Mouse (Mus musculus): ENCODE data around the gene Hist2h2aa2. TPM values are rescaled to one million over a fixed set of nuclear protein-coding genes. Genes with fewer than 3 reads are reported as not detected.
A peak's percentile ranks its signal among the peaks of the same experiment; 100 is the strongest.
"Not testable (repeated sequence)": the region's sequence is repeated elsewhere in the genome, so short reads cannot be mapped to it uniquely, and the experiment has no call there.

The Hist2h2aa2 gene
- 50.0 and 66.0 TPM in 2 replicates for polyA plus RNA-seq (2016; fragmentation: Nextera tagmentation; extraction: Ambion mirVana)

DNA sequence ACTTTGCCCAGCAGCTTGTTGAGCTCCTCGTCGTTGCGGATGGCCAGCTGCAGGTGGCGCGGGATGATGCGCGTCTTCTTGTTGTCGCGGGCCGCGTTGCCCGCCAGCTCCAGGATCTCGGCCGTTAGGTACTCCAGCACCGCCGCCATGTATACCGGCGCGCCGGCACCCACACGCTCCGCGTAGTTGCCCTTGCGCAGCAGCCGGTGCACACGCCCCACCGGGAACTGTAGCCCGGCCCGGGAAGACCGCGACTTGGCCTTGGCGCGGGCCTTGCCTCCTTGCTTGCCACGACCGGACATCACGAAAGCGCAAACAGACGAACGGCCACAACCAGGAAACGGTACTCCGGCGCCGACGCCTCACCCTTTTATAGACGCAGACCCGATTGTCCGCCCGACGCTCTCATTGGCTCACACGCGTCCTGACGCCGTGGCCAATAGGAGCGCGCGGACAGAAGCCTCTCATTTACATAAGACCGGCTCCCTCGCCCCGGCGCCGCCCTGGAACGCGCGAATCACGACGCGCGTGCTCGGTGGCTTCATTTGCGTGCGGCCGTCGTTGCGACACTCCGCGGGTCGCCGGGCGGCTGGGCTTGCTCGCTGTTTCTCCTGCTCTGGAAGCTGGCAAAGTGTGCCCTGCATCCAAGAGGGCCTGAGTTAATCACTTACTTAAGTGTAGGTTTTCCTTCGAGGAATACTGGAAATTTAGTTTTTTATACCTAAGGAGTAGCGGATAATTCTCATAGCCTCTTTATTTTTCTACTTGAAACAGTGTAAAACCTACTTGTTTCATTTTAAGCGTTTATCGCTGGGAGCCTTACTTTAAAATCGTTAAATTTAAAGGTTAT, at the start of gene Hist2h2aa2:
Hist2h2aa2 (minus strand) TSS at position 328 of the 850 bp plus-strand sequence.
- peak within 1 kb of the TSS; percentile 33 for H3K4me3 ChIP-seq (replicated peaks)
- H3K4me2 ChIP-seq, result peak within 1 kb of the TSS; percentile 44
- H3K27ac ChIP-seq, result peak within 1 kb of the TSS; percentile 91
- not testable (repeated sequence) for H3K9me3 ChIP-seq, H3K27me3 ChIP-seq, H3K36me3 ChIP-seq
- H3K4me1 ChIP-seq (replicated peaks), result peaks cover 43% of the 10 kb centered on the region
- peak; percentile 85 for ATAC-seq (ENCODE audit: insufficient number of reproducible peaks, insufficient read depth, low FRiP score, low TSS enrichment, low read depth)
- H3K9ac ChIP-seq (replicated peaks), result peak within 1 kb of the TSS; percentile 44; the same call in 1 of the 2 replicates
- WGBS, result 4% methylated on average over 43 of the region's 85 CpGs

- Histone ChIP-seq H3K4me1 (replicated peaks) (no peaks in the 10 kb centered on the region), H3K9ac (replicated peaks) (no peak overlapping the region), H3K36me3 (no peaks in the 10 kb centered on the region), H3K4me2 (no peak overlapping the region), H3K27ac (no peak overlapping the region), H3K4me3 (replicated peaks) (no peak overlapping the region), H3K9me3 (no peaks in the 10 kb centered on the region), H3K27me3 (peaks cover 11% of the 10 kb centered on the region)
- WGBS, result 63% methylated on average over 3 of the region's 3 CpGs
- ATAC-seq (ENCODE audit: insufficient number of reproducible peaks, insufficient read depth, low FRiP score, low TSS enrichment, low read depth), result no peak
Observed at GRCm38 (mm10) chr3:96289201-96289600, 49.1 kb upstream of the Hist2h2aa2 start.

DNA sequence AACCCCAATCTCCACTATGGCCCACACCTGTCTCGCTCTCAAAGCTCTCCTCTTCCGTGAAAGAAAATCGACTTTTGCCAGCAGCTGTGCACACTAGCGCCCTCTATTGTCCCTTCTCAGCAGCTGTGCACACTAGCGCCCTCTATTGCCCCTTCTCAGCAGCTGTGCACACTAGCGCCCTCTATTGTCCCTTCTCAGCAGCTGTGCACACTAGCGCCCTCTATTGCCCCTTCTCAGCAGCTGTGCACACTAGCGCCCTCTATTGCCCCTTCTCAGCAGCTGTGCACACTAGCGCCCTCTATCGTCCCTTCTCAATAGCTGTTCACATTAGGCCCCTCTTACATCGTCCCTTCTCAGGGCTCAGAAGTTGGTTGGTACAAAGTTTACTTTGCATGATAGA, 47.3 kb upstream of the Hist2h2aa2 start:
- WGBS, result 88% methylated on average over 11 of the region's 11 CpGs
- peaks cover 28% of the 10 kb centered on the region for H3K27me3 ChIP-seq
- H3K36me3 ChIP-seq; H3K9ac ChIP-seq (replicated peaks); H3K4me1 ChIP-seq (replicated peaks); H3K4me3 ChIP-seq (replicated peaks); H3K9me3 ChIP-seq; H3K4me2 ChIP-seq; ATAC-seq (ENCODE audit: insufficient number of reproducible peaks, insufficient read depth, low FRiP score, low TSS enrichment, low read depth); H3K27ac ChIP-seq: not testable (repeated sequence)

DNA sequence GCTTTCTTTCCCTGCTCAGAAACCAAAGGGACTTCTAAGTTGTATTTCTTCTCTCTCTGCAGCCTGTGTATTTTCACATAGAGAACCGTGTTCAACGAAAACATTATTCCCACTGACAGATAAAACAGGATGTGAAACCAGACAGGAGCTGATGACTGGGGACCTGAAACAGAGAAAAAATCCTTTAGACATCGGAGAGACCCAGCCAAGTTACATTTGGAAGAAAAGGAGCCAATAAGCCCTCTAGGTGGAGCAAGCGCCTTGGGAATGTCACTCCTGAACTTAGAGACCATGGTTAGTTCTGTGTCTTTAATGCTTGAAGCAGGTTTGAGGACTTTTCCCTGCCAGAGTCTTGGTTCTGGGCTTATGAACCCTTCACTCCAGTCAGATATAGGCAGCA, 44.4 kb upstream of the Hist2h2aa2 start:
- WGBS, result 25% methylated on average over 4 of the region's 4 CpGs
- Histone ChIP-seq H3K4me3 (replicated peaks) (no peak overlapping the region), H3K36me3 (no peaks in the 10 kb centered on the region), H3K4me2 (peak overlapping the region; percentile 36), H3K9ac (replicated peaks) (no peak overlapping the region; the same call in 1 of the 2 replicates), H3K9me3 (no peaks in the 10 kb centered on the region), H3K27me3 (peaks cover 36% of the 10 kb centered on the region), H3K4me1 (replicated peaks) (0 out of 2 replicates have a peak, but pooled peaks cover 5% of the 10 kb centered on the region), H3K27ac (no peak overlapping the region)
- no peak for ATAC-seq (ENCODE audit: insufficient number of reproducible peaks, insufficient read depth, low FRiP score, low TSS enrichment, low read depth)

DNA sequence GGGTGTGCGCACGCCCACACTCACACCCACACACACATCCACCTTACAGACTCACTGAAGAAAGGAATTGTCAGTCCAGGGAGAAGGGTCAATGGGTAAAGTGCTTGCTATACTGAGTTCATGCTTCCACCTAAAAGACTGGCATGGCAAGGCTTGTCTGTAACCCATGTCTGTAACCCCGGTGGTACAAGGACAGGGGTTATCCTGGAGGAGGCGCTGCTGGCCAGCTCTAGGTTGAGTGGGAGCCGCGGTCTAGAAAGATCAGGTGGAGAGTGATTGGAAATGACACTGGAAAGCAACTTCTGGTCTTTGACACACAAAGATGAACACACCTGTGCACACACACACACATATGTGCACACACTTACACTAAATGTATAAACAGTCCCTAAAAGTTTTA, 40.6 kb upstream of the Hist2h2aa2 start:
- Histone ChIP-seq H3K27ac (no peak overlapping the region), H3K4me1 (replicated peaks) (0 out of 2 replicates have a peak, but pooled peaks cover 8% of the 10 kb centered on the region), H3K36me3 (no peaks in the 10 kb centered on the region), H3K9me3 (no peaks in the 10 kb centered on the region), H3K9ac (replicated peaks) (no peak overlapping the region), H3K27me3 (peaks cover 30% of the 10 kb centered on the region), H3K4me2 (no peak overlapping the region), H3K4me3 (replicated peaks) (no peak overlapping the region)
- 51% methylated on average over 6 of the region's 6 CpGs for WGBS
- ATAC-seq (ENCODE audit: insufficient number of reproducible peaks, insufficient read depth, low FRiP score, low TSS enrichment, low read depth), result no peak

- Histone ChIP-seq H3K4me3 (replicated peaks) (peak overlapping the region; percentile 48), H3K36me3 (no peaks in the 10 kb centered on the region), H3K4me1 (replicated peaks) (0 out of 2 replicates have a peak, but pooled peaks cover 3% of the 10 kb centered on the region), H3K27ac (peak overlapping the region; percentile 92), H3K9ac (replicated peaks) (peak overlapping the region; percentile 62), H3K27me3 (peaks cover 13% of the 10 kb centered on the region), H3K4me2 (peak overlapping the region; percentile 82), H3K9me3 (no peaks in the 10 kb centered on the region)
- ATAC-seq (ENCODE audit: insufficient number of reproducible peaks, insufficient read depth, low FRiP score, low TSS enrichment, low read depth), result peak; percentile 94
- under 1% methylated on average over 49 of the region's 49 CpGs for WGBS
Observed at GRCm38 (mm10) chr3:96277800-96278624, 37.9 kb upstream of the Hist2h2aa2 start.

DNA sequence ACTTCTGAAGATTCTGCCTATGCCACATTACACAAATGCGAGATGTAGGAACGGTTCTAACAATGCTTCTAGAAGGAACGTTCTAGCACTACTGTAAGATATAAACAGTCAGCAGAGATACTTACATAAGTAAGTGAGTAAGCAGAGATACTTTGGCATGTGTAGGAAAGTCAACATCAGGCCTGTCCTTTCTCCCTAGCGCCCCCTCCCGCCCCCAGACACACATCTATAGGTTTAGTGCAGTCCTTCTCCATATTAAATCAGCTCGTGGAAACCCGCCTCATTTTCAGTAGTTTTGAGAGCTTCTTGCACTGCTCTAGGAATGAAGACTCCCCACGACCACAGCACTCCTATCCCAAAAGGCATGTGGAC, 37.3 kb upstream of the Hist2h2aa2 start:
- Histone ChIP-seq H3K9ac (replicated peaks) (peak overlapping the region; percentile 62), H3K27me3 (peaks cover 9% of the 10 kb centered on the region; the same call in 1 of the 2 replicates), H3K4me3 (replicated peaks) (peak overlapping the region; percentile 48), H3K27ac (peak overlapping the region; percentile 92), H3K9me3 (no peaks in the 10 kb centered on the region), H3K36me3 (no peaks in the 10 kb centered on the region), H3K4me2 (peak overlapping the region; percentile 82), H3K4me1 (replicated peaks) (0 out of 2 replicates have a peak, but pooled peaks cover 3% of the 10 kb centered on the region)
- 15% methylated on average over 8 of the region's 8 CpGs for whole genome bisulfite sequencing
- no peak; the same call in 1 of the 2 replicates for ATAC-seq (ENCODE audit: insufficient number of reproducible peaks, insufficient read depth, low FRiP score, low TSS enrichment, low read depth)

- no peaks in the 10 kb centered on the region for H3K27me3 ChIP-seq
- 0 out of 2 replicates have a peak, but pooled peaks cover 3% of the 10 kb centered on the region for H3K4me1 ChIP-seq (replicated peaks)
- H3K36me3 ChIP-seq, result no peaks in the 10 kb centered on the region
- H3K9me3 ChIP-seq, result no peaks in the 10 kb centered on the region
- H3K4me2 ChIP-seq, result no peak overlapping the region
- no peak overlapping the region for H3K27ac ChIP-seq
- H3K4me3 ChIP-seq (replicated peaks), result no peak overlapping the region
- 91% methylated on average over 17 of the region's 17 CpGs for WGBS
- ATAC-seq (ENCODE audit: insufficient number of reproducible peaks, insufficient read depth, low FRiP score, low TSS enrichment, low read depth), result no peak
- no peak overlapping the region for H3K9ac ChIP-seq (replicated peaks)
Observed at GRCm38 (mm10) chr3:96273591-96274465, 33.8 kb upstream of the Hist2h2aa2 start.

GRCm38 (mm10) chr3:96269511-96270474, 29.7 kb upstream of the Hist2h2aa2 start, which contains the start of gene Hist2h2bb:
TSS of gene Hist2h2bb (plus strand) at chr3:96269752.
- H3K9ac ChIP-seq (replicated peaks), result peak within 1 kb of the TSS; percentile 81
- H3K4me2 ChIP-seq, result peak within 1 kb of the TSS; percentile 77
- ATAC-seq (ENCODE audit: insufficient number of reproducible peaks, insufficient read depth, low FRiP score, low TSS enrichment, low read depth), result peak; percentile 92
- H3K4me3 ChIP-seq (replicated peaks), result peak within 1 kb of the TSS; percentile 53
- no peaks in the 10 kb centered on the region for H3K27me3 ChIP-seq
- under 1% methylated on average over 45 of the region's 45 CpGs for WGBS
- H3K4me1 ChIP-seq (replicated peaks), result peaks cover 12% of the 10 kb centered on the region
- peak within 1 kb of the TSS; percentile 98 for H3K27ac ChIP-seq
- no peaks in the 10 kb centered on the region for H3K36me3 ChIP-seq
- no peaks in the 10 kb centered on the region for H3K9me3 ChIP-seq
